Mouse (Mus musculus) CD4-positive, CD25-positive, alpha-beta regulatory T cell, adult 4 months (primary cell): ENCODE data around the gene Sh2d1a. TPM values are rescaled to one million over a fixed set of nuclear protein-coding genes. Genes with fewer than 3 reads are reported as not detected.

Source experiments
- ATAC-seq: one replicate; pipeline ENCODE4 v1.8.0; 2017
- polyA plus RNA-seq, 2 experiments: library from polyadenylated mRNA; unstranded; fragments of 100-300 nt; shearing (Covaris generic); gene quantifications; one replicate each; pipeline ENCODE4 v1.2.1; 2017

Sh2d1a gene
- polyA plus RNA-seq, result 100 to 1,000 TPM; 278 to 333 TPM

DNA sequence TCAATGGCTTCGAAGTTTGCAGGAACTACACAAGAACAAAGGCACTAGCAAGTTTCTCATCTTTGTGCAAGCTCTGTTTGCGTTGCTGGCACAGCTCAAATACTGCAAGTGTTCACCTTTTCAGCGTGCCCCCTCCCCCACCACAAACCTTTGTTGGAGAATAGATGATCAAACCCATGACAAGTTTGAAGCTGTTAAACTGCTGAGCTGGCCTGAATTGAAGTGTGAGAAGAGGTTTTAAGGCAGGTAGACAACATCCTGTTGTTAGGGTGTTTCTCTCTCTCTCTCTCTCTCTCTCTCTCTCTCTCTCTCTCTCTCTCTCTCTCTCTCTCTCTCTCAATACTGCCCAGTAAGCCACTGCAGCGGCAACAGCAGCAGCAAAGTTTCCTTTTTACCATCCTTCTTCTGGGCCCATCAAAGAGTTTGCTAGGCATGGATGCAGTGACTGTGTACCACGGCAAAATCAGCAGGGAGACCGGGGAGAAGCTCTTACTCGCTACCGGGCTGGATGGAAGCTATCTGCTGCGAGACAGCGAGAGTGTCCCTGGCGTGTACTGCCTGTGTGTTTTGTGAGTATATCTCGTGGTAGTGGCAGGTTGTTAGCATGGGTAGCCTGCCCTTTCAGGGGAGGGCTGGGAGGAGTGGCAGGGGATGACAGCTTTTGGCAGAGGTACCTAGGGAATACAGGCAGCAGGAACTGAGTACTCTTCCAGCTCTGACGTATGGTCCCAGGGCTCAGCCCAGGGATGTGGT is at the start of gene Sh2d1a:
Gene Sh2d1a (plus strand): TSS at position 163 of the 753 bp plus-strand sequence.
- ATAC-seq, result peak; percentile 69

DNA sequence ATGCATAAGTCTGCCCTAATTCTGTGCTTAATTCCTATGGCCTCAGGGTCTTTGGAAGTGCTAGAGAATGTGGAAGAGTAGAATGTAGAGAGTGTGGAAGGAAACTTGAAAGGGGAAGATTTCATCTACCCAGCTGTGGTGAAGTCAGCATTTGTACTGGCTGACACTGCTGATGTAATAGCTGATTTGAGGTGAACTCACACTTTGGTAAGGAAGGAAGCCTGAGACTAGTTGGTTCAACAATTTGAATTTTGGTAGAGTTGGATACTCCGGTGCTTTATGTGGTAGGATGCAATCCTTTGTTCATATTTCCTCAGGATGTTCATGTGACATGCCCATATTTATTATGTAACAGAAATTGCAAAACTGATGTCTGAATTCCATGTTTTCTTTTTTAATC is 49.3 kb upstream of the Sh2d1a start:
- no peak for ATAC-seq

DNA sequence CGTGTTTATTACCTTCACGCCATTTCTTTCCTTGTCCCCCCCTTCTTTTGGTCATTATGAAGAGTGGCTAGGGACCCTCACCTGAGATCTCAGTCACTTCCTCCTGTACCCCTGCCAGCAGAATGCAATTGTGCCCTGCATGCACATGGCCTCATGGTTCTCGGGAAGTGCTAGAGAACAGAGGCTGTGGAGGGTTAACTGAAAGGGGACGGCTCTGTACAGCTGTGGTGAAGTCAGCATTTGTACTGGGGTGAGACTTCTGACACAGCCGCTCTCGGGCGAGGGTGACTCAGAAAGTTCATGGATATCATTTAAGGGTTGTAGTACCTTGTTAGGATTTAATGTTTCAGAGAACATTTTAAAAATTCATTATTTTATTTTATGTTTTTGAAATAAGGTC is 47.7 kb upstream of the Sh2d1a start:
- ATAC-seq, result no peak

DNA sequence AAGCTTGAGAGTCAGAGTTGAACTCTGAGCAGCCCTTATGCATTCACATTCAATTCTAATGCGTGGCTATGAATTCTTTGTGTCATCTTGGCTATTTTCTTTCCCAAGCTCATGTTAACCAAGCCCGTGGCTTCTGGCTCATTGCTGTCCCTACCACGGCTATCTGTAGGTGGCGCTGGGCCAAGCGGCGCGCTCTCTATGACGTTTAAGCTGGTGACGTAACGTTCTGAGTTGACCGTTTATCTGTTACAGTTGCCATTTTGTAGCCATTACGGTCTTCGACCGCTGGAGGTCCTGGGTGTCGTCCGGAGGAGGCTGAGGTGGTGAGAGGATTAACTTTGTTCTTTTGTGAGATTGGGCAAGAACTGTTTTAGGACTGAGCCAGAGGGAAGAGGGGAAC is 12.8 kb upstream of the Sh2d1a start, which contains the start of gene Tex13c2:
Gene Tex13c2 (plus strand): TSS at position 246 of the 400 bp plus-strand sequence.
- no peak for ATAC-seq

DNA sequence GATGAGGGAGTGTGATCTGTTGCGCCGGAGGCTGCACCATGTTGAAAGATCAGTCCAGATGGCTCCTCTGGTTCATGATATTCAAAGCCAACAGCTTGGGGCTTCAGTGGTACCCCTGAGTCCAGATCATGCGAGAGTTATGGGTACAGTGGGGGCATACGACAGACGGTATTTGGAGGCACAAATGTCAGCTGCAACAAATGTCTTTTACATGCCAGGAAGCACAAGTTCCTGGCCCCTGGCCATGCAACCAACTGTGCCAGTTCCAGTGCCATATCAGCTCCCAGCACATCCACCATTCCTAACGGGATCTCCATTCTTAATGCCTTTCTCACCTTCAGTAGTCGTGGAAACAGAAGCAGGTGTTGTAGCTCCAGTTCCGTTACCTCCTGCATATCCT is 11.9 kb upstream of the Sh2d1a start:
- no peak for ATAC-seq

DNA sequence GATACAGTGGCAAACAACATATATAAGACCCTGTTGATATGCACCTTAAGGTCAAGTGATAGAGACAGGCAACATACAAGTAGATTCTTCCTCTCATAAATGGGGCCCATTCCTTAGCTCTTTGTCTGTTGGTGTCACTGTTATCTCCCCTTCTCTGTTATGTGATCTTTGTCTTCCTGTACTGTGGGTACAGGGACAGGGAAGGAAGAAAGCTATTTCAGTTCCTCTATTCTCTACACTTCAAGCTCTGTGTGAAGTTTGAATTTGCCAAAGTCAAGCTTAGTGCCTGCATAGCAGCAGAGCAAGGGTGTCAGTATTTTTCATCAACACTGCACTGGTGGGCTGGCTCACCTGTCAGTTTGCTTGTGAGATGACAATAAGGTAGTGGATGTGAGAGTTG is 1.7 kb upstream of the Sh2d1a start:
- ATAC-seq, result no peak

DNA sequence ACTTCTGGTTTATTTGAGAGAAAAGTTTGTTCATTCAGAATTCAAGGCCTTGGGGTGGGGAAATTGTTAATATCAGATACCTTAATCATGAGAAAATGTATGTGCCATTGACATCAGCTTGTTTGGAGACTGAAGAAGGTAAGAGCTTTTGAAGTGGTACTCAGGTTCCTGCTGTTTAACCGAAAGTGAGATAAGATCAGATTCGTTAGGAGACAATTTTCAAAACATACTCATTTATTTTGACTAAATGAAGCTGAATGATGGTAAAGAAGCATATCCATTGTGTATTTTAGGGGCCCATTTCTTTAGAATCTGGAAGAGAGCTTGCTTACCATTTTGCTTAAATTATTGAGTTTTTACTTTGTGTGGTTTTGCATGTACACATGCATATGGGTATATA is 8.9 kb downstream of the Sh2d1a start:
- peak; percentile 66 for ATAC-seq

DNA sequence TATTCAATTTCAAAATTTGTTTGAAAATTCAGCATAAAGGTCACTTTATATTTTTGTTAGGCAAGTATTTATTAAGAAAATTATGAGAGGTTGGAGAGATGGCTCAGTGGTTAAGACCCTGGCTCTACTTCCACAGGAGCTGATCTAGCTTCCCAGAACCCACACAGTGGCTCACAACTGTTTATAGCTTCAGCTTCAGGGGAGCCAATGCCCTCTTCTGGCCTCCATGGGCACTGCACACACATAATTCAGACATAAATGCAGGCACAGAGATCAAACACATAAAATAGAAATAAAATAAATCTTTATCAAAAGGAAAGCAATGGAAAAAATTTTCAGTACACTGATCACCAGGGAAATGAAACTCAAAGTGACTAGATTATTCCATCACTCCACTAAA is 10.3 kb downstream of the Sh2d1a start:
- ATAC-seq, result no peak

DNA sequence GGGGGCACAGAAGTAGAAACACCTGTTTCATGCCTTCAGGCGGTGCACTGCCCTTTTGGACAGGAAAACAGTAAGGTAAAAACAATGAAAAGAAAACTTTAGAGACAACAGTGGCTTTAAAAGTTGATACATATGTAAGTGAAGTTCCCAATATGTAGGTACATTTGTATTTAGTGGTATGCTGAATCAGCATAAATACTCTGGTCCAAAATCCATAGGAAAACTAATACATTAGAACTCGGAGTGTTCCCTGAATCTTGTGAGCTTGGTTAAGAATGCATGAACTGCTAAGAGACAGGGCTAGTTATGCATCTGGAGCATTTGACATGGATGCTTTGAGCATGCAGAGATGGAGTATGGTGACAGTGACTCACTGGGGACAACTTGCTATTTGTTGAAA is 20.6 kb downstream of the Sh2d1a start:
- no peak for ATAC-seq

DNA sequence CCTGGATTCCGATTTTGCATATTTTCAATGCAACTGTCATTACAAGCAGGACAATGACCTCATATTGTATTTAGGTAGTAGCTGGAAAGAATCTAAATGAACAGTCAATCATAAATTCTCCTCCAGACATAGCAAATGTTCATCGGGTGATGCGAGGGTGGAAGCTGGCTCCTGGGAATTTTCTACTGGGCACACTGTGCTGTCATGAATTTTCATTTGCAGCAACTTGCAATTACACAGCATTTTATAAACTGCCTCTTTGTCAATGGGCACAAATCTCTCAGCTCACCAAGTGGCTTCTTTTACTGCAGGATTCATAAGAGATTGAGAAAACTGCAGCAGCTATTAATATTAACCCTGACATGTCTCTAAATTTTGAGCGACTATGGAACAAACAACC is 28.4 kb downstream of the Sh2d1a start:
- ATAC-seq, result no peak

DNA sequence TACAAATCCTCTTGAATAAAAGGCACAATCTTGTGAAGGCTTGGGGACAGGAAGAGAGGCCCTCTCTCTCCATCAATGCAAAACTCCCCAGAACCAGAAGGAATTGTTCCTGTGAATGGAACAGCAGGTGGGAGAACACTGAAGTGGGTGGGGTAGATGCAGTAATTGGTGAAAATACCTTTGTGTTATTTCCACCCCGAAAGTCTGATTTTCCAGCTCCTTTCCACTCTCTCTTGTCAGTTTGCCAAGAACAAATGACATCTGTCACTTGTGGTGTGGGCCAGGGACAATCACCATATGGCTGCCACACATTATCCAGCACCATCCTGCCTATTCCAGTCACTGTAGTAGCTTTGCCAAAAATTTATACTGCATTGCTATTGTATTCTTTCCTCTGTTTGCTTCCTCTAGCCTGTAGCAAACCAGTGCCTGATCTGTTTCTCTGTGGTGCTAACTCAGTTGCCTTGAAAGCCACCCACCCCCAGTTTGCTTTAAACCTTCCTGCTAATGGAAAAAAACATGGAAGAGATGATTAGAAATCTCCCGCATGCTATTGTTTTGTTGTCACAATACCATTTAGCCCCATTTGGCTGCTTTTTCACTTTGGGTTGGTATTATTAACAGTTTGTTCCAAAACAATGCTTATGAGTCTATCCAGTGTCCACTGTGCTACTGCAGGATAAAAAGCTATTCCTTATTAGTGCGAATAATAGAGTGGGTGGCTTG is 37.9 kb downstream of the Sh2d1a start:
- peak; percentile 30 for ATAC-seq

DNA sequence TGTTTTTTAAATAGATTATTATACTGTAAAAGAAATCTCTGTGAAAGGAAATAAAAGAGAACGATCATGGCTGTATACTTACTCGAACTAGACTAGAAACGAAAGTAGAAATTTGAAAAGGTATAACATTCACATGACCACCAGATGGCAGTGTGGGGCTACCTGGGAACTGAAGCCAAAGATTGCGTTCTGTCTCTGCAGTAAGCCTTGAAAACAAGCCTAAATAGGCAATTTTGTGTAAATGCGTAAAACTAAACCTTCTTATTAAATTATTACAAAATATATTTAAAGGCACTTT is 38.5 kb downstream of the Sh2d1a start:
- peak; percentile 94 for ATAC-seq

DNA sequence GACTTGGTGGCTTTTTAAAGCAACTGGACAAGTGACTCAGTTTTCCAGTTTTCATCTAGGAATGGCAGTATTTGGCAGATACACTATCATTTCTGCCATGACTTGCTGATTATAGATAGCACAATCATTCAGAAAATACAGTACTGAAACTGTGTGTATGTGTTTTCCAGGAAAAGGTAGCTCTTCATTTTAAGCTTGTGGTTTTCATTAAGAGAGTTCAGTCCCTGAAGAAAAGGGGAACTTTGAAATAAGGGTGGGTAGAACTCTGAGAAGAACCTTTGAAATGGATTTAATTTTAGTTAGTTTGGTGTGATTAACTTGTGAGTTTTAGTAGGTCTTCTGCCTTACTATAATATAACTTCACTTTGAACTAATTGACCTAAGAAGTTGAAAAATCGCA is 42.8 kb downstream of the Sh2d1a start:
- ATAC-seq, result no peak

DNA sequence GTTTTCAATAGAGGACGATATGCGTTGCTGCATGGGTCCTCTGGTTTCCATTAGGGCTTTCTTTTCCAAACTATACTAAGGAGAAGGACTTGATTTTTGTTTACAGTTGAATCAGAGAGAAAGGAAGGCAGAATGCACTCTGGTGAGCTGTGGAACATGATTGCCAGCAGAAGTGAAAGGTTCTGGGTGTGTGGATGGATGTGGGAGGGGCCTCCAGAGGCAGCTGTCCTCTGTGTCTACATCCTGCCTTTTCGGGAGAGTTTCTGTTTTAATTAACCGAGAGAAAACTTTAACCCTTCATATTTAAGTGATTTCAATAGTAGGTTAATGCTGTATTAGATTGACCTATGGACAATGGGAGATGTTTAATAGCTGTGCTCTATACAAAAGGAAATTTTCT is 46.3 kb downstream of the Sh2d1a start:
- ATAC-seq, result peak; percentile 71

DNA sequence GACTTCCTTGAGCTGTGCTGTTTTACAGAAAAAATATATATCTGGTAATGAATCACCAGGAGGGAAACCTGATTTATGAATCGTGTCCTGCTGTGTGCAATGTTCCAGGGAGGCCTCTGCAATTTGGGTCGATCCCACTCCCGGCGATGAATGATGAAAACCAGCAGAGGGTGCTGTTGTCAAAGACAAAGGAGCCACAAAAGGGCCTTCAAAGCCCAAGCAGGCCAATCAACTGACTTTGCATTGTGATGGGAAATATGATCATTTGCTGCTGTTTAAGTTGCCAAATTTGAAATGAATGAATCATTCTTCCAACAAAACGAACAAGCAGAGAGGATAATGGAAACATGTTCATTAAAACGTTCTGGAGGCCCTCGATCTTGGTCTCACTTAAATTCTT is 55.0 kb downstream of the Sh2d1a start:
- ATAC-seq, result peak; percentile 77

DNA sequence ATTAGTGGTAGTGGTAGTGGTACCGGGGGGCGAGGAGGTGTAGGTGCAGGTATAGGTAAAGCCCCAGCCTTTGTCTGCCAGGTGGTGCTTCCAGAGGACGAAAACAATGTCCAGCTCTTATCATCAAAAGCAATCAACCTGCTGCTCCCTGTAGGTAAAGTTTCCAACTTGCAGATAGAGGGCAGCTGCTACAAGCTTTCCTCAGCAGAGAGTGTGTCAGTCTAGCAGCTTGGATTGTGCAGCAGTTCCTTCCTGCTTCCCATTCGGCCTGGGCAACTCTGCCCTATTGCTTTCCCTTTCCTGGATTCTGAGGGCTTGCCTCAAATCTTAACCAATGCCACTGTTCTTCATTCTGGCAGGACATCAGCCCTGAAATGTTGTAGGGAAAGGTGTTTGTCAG is 56.4 kb downstream of the Sh2d1a start:
- no peak for ATAC-seq

Other genes starting within 250 kb of the Sh2d1a start
- gene Tex13c2, start 12.8 kb upstream of the Sh2d1a start, polyA plus RNA-seq, result under 1 TPM in 1 of 2 experiments, not detected in 1; 0.52 TPM